8 mouse cellular contexts compared by ENCODE assay signal in genomic region chr5:121998981-121999795, GRCm38 (mm10). TPM values are rescaled to one million over a fixed set of nuclear protein-coding genes. Genes with fewer than 3 reads are reported as not detected.
DNase-seq lines count a peak whose midpoint lies in the region; ATAC-seq and TF ChIP-seq lines count a peak whose summit lies in the region.

No protein-coding gene starts in this region.

- no peak for ATAC-seq in liver, embryonic 11.5 days (replicated peaks; ENCODE audit: low FRiP score)

- no peaks in the 10 kb centered on the region for H3K79me2 ChIP-seq in liver, adult 2 months (ENCODE audit: control insufficient read depth, insufficient read depth, low read length)

- no peak overlapping the region for H3K4me2 ChIP-seq in liver, embryonic 11.5 days

- no peaks in the 10 kb centered on the region for H3K9me3 ChIP-seq in liver, embryonic 11.5 days (ENCODE audit: control insufficient read depth, low read length)
- no peaks in the 10 kb centered on the region for H3K9me3 ChIP-seq in embryonic facial prominence, embryonic 10.5 days

- H3K9ac ChIP-seq in liver, adult 2 months (ENCODE audit: low read depth, low read length) = no peak overlapping the region
- no peak overlapping the region for H3K9ac ChIP-seq in liver, embryonic 11.5 days (ENCODE audit: low read depth, low read length)

- H3K4me1 ChIP-seq in liver, adult 2 months (ENCODE audit: control insufficient read depth, insufficient read depth, low read length) = peaks cover 4% of the 10 kb centered on the region
- H3K4me1 ChIP-seq in liver, embryonic 11.5 days (replicated peaks; ENCODE audit: control insufficient read depth, insufficient read depth, low read length) = peaks cover 10% of the 10 kb centered on the region
- H3K4me1 ChIP-seq in embryonic facial prominence, embryonic 10.5 days = peaks cover 28% of the 10 kb centered on the region

- H3K27ac ChIP-seq in liver, adult 2 months (replicated peaks; ENCODE audit: insufficient read depth, low read depth, low read length) = no peak overlapping the region
- H3K27ac ChIP-seq in liver, embryonic 11.5 days (ENCODE audit: low read depth, low read length) = no peak overlapping the region
- no peak overlapping the region; the same call in 1 of the 2 replicates for H3K27ac ChIP-seq in embryonic facial prominence, embryonic 10.5 days (replicated peaks)

- no peaks in the 10 kb centered on the region for H3K36me3 ChIP-seq in liver, adult 2 months (ENCODE audit: control insufficient read depth, insufficient read depth, low read length)
- no peaks in the 10 kb centered on the region for H3K36me3 ChIP-seq in liver, embryonic 11.5 days (ENCODE audit: control insufficient read depth, insufficient read depth, low read length)
- H3K36me3 ChIP-seq in embryonic facial prominence, embryonic 10.5 days (replicated peaks) = no peaks in the 10 kb centered on the region

- 45% methylated on average over 10 of the region's 10 CpGs for WGBS in liver, adult 2 months
- whole genome bisulfite sequencing in liver, embryonic 11.5 days = 55% methylated on average over 10 of the region's 10 CpGs
- 55% methylated on average over 10 of the region's 10 CpGs for WGBS in embryonic facial prominence, embryonic 10.5 days

- peak; percentile 78 for TF ChIP-seq CTCF in liver, adult 2 months (IDR thresholded peaks at IDR 0.05; ENCODE audit: low read depth, low read length)

- H3K27me3 ChIP-seq in liver, adult 2 months (ENCODE audit: control insufficient read depth, insufficient read depth, low read length) = no peaks in the 10 kb centered on the region
- no peaks in the 10 kb centered on the region; the same call in 1 of the 2 replicates for H3K27me3 ChIP-seq in liver, embryonic 11.5 days (replicated peaks; ENCODE audit: control insufficient read depth, insufficient read depth, low read length)
- H3K27me3 ChIP-seq in embryonic facial prominence, embryonic 10.5 days (replicated peaks; ENCODE audit: low read depth, poor library complexity, severe bottlenecking) = no peaks in the 10 kb centered on the region

- no peak overlapping the region for H3K4me3 ChIP-seq in liver, adult 2 months (ENCODE audit: insufficient read depth, low read depth, low read length)
- no peak overlapping the region for H3K4me3 ChIP-seq in liver, embryonic 11.5 days (ENCODE audit: low read depth, low read length)
- no peak overlapping the region for H3K4me3 ChIP-seq in embryonic facial prominence, embryonic 10.5 days

- TF ChIP-seq POLR2A in liver, adult 2 months (IDR thresholded peaks at IDR 0.05; ENCODE audit: extremely low read depth, insufficient read depth, low read length) = no peak

- intact Hi-C loops in left cerebral cortex, postnatal 4 days (cut with DNase I) = no loop called here

- peak; percentile 15 for DNase-seq in liver, adult 2 months (ENCODE audit: extremely low read depth, low read depth, low spot score)
- DNase-seq in liver, embryonic 11.5 days (ENCODE audit: low spot score) = no peak
- peak; percentile 88 for DNase-seq in adrenal gland, postnatal 14 days
- DNase-seq in embryonic facial prominence, embryonic 10.5 days (ENCODE audit: low spot score) = peak; percentile 78
- DNase-seq in hindlimb bud, embryonic 11.5 days (ENCODE audit: extremely low spot score, low read depth, low spot score) = peak; percentile 35
- DNase-seq in left cerebral cortex, postnatal 4 days = peak; percentile 60
- DNase-seq in retina, postnatal 1 day = peak; percentile 59
- DNase-seq in urinary bladder, adult 18-20 months (ENCODE audit: low spot score in 2 of 2) = peak; percentile 40 to 69

RNA-seq across cellular contexts. Expression of gene Cux2, which starts 50.7 kb away (rescaled TPM):
- total RNA-seq in liver, adult 2 months (2014; rRNA removed) = 4.1 and 5.9 TPM in 2 replicates
- polyA plus RNA-seq in liver, adult 2 months (2012; rRNA removed) = 11.6 and 19.5 TPM in 2 replicates
- polyA plus RNA-seq in liver, embryonic 11.5 days (2014; fragmentation: Nextera tagmentation; extraction: Ambion mirVana) = 4.9 and 5.2 TPM in 2 replicates
- 16.6 and 17.7 TPM in 2 replicates for total RNA-seq in adrenal gland, postnatal 14 days (2021)
- 4.9 and 5.1 TPM in 2 replicates for polyA plus RNA-seq in embryonic facial prominence, embryonic 10.5 days (2016; fragmentation: Nextera tagmentation; extraction: Ambion mirVana)
- 100 to 1,000 TPM; 182 to 239 TPM for total RNA-seq in left cerebral cortex, postnatal 4 days (2021)
